Mouse (Mus musculus): ENCODE results near the gene Trnau1ap. TPM values are rescaled to one million over a fixed set of nuclear protein-coding genes. Genes with fewer than 3 reads are reported as not detected.
"Not testable (repeated sequence)": the region's sequence is repeated elsewhere in the genome, so short reads cannot be mapped to it uniquely, and the experiment has no call there.

The Trnau1ap gene
- total RNA-seq, 2 experiments from 2014 or later = 10.4 to 11.7 TPM

GRCm38 (mm10) chr4:132306004-132306403, 23.3 kb downstream of the Trnau1ap start:
- Histone ChIP-seq H3K27ac (no peak overlapping the region), H3K4me3 (no peak overlapping the region)
- TF ChIP-seq CTCF (IDR thresholded peaks at IDR 0.05) = no peak
- intact Hi-C loops (cut with DNase I) = no loop called here
- no peak for DNase-seq

GRCm38 (mm10) chr4:132305276-132305675, 24.1 kb downstream of the Trnau1ap start:
- Histone ChIP-seq H3K4me3 (no peak overlapping the region), H3K27ac (no peak overlapping the region)
- intact Hi-C loops (cut with DNase I) = loop anchor here (2.0 kb wide), 1 partner anchor 30 kb away; the partner anchor contains the start of gene Taf12
- no peak for DNase-seq
- TF ChIP-seq CTCF (IDR thresholded peaks at IDR 0.05) = no peak

- H3K4me3 ChIP-seq = peak overlapping the region; percentile 72
- DNase-seq; intact Hi-C loops (cut with DNase I): not testable (repeated sequence)
- H3K27ac ChIP-seq = peak overlapping the region; percentile 72
These were observed 25.9 kb downstream of the Trnau1ap start for GRCm38 (mm10) chr4:132303484-132303883.

DNA sequence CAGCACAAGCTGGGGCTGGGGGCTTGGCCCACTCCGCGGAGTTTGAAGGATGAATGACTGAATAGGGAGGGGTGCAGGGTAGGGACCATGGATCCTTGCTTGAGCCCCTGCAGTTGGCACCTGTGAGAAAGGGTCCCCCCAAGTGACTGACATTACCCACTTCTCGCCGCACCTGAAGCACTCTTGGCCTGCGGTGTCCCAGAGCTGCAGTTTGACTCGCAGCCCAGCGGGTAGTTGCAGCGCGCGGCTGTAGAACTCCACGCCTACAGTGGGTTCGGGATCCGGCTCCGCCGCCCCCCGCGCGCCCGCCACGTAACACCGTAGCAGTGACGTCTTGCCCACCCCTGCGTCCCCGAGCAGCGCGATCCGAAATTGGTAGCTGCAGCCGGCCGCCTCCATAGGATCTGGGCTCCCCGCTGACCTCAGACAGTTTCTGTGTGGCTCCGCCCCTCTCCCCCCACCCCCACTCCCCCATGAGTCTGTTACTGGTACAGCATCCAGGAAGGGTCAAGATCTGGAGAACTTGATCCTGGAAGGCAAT, 26.3 kb downstream of the Trnau1ap start, which contains the start of gene Rab42:
TSS of gene Rab42 (minus strand) at position 447 of the 541 bp plus-strand sequence.
- intact Hi-C loops (cut with DNase I) = no loop called here
- peak; percentile 59 for DNase-seq
- peak within 1 kb of the TSS; percentile 72 for H3K27ac ChIP-seq
- peak within 1 kb of the TSS; percentile 72 for H3K4me3 ChIP-seq
- peak; percentile 31; the same call in 1 of the 2 replicates for TF ChIP-seq CTCF (IDR thresholded peaks at IDR 0.05)

DNA sequence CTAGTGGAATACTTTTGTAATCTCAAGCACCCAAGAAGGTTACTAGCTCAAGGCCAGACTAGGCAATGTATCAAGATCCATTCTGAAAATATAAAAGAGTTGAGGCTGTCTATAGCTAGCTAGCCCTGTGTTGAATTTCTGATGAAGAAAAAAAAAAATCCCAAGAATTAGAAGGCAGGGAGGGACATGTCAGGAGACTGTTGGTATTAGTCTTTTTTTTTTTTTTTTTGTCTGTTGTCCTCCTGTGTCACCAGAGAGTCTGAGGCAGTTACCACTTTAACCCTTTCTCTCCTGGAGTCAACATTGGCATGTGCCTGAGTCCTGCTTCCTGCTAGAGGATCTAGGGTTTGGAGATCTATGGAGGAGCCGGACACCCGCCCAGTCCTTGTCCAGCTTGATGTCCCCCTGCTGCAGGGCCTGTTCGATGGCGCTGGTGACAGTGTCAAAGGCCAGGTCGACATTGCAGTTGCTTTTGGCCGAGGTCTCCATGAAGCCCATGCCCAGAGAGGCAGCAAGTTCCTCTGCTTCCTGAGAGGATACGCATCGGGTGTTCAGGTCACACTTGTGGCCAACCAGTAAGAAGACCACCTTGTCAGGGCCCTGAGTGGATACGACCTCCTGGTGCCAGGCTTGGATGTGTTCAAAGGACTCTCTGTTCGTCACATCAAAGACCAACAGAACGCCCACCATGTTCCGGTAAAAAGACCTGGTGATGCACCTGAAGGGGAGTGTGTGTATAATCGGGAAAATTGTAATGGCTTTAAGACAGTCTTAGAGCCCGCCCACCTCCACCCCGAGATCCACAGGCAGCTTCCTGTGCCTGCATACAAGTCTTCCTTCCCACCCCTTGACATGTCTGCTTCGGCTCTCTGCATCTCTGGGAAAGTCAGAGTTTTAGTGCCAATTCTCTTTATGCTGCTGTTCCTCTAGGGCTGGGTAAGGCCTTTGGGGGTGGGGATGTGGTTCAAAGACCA, 27.1 kb downstream of the Trnau1ap start:
- intact Hi-C loops (cut with DNase I) = no loop called here
- TF ChIP-seq CTCF (IDR thresholded peaks at IDR 0.05) = no peak
- Histone ChIP-seq H3K4me3 (peak overlapping the region; percentile 72), H3K27ac (peak overlapping the region; percentile 72)
- no peak for DNase-seq

DNA sequence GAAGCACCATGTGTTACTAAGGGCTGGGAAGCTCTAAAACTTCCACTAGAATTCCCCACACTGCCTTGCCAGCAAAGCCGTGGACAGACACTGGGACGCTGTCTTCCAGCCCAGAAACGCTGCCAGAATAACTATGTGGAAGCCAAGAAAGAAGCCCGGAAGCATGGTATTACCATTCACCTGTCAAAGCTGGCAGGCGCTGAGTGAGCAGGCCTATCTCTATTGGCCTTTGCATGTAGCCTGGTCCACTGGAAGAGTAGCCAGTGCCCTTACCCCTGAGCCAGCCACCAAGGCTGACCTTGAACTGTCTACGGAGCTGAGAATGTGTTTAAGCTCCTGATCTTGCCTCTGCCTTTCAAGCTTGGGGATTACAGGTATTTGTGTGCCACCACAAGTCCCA, 27.9 kb downstream of the Trnau1ap start:
- Histone ChIP-seq H3K4me3 (no peak overlapping the region), H3K27ac (peak overlapping the region; percentile 35; the same call in 1 of the 2 replicates)
- DNase-seq = peak; percentile 50
- TF ChIP-seq CTCF (IDR thresholded peaks at IDR 0.05) = no peak
- intact Hi-C loops (cut with DNase I) = no loop called here

DNA sequence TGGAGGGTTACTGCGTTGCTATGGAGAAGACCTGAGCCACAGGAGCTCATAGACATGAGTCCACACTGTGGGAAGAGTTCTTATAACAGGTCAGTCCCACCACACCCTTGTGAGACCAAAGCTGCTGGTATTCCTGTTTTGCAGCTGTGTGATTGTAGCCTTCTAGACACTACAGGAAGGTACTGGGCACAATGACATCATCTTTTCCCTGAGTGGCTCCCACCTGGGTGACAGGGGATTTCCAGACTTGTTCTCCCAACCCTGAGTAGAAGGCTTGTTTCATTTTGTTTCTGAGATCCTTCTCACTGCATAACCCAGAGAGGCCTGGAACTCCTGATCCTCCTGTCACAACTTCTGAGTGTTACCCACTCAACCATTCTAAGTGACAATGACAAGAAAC, 29.5 kb downstream of the Trnau1ap start:
- no peak for TF ChIP-seq CTCF (IDR thresholded peaks at IDR 0.05)
- H3K27ac ChIP-seq = no peak overlapping the region
- intact Hi-C loops (cut with DNase I) = no loop called here
- no peak for DNase-seq
- H3K4me3 ChIP-seq = no peak overlapping the region

GRCm38 (mm10) chr4:132295696-132296390, 33.5 kb downstream of the Trnau1ap start:
- TF ChIP-seq CTCF (IDR thresholded peaks at IDR 0.05) = peak; percentile 44
- no peak overlapping the region for H3K4me3 ChIP-seq
- H3K27ac ChIP-seq = no peak overlapping the region
- DNase-seq = no peak
- intact Hi-C loops (cut with DNase I) = no loop called here

DNA sequence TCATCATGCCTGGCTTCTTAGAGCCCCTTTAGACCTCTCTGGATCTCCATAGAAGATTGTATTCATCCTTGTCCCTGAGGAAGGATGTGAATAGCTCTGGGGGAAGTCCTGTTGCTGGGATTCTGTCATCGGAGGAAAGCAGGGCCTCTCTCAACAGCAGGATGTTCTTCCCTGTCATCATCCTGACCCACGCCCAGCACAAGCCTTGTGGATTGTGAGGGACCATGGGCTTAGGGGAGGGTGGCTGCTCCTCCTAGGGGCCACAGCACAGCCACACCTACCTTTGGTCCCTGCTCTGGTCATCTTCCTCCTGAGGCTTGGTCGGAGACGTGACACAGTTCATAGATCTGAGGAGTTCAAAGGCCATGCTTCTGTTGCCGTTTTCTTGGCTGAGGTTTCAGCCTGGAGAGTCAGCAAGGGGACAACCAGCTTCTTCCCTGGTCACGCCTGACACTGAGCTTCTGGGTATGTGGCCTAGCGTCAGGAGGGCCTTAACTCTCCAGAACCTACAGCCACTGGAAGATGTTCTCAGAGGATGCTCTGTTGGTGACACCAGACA, 35.6 kb downstream of the Trnau1ap start:
- intact Hi-C loops (cut with DNase I) = loop anchor here (5.0 kb wide), 1 partner anchor 119 kb away; no protein-coding TSS in a partner anchor
- no peak overlapping the region for H3K27ac ChIP-seq
- no peak for TF ChIP-seq CTCF (IDR thresholded peaks at IDR 0.05)
- DNase-seq = no peak
- H3K4me3 ChIP-seq = no peak overlapping the region

DNA sequence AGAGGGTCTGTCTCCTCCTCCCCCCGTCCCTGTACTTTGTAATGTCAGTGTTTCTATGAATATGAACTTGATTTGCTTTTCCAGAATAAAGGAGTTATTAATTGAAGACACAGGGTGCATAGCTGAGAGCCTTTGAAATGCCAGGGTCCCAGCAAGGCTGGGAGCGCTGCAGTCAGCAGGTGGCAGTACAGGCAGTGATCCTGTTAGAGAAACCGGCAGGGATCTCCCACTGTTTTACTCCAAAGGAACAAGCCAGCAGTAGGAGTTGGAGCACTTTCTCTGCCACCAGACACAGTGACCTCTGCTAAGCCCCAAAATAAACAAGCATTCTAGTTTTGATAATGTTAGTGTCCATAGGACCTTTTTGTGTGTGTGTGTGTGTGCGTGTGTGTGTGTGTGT, 36.4 kb downstream of the Trnau1ap start:
- peak; percentile 75 for TF ChIP-seq CTCF (IDR thresholded peaks at IDR 0.05)
- peak; percentile 53 for DNase-seq
- intact Hi-C loops (cut with DNase I) = loop anchor here (5.0 kb wide), 1 partner anchor 119 kb away; no protein-coding TSS in a partner anchor
- H3K27ac ChIP-seq = no peak overlapping the region
- H3K4me3 ChIP-seq = no peak overlapping the region

- DNase-seq = no peak
- H3K4me3 ChIP-seq = no peak overlapping the region
These were observed 37.6 kb downstream of the Trnau1ap start for GRCm38 (mm10) chr4:132291624-132292335.

More at GRCm38 (mm10) chr4:132291624-132292335, 37.6 kb downstream of the Trnau1ap start:
- intact Hi-C loops (cut with DNase I) = loop anchor here (2.0 to 5.0 kb wide), 2 partner anchors 53 to 121 kb away; no protein-coding TSS in a partner anchor
- H3K27ac ChIP-seq = no peak overlapping the region
- peak; percentile 23 for TF ChIP-seq CTCF (IDR thresholded peaks at IDR 0.05)
